Mouse (Mus musculus) CH12.LX (cell line): ENCODE measurements around the gene Pja2.

Experiments used
- CTCF ChIP-seq, 2 experiments: IDR thresholded peaks in 1 of 2; conservative IDR thresholded peaks in 1 of 2; 2 replicates each; pipeline ENCODE4 v1.5.1; 2011 to 2012; ENCODE audit warnings: low read depth in 2 of 2, low read length in 2 of 2, improper control_type of control experiment in 1 of 2, inconsistent platforms in 1 of 2, mild to moderate bottlenecking in 1 of 2, moderate library complexity in 1 of 2
- EP300 ChIP-seq: IDR thresholded peaks from 2 replicates; pipeline ENCODE4 v1.6.1; 2011; ENCODE audit warnings: low read length, improper control_type of control experiment
- HCFC1 ChIP-seq: IDR thresholded peaks from 2 replicates; pipeline ENCODE4 v1.6.1; 2012; ENCODE audit warnings: low read depth, mild to moderate bottlenecking, inconsistent platforms, low read length, improper control_type of control experiment
- MYC ChIP-seq: IDR thresholded peaks from 2 replicates; pipeline ENCODE4 v1.6.1; 2011; ENCODE audit warnings: low read depth, mild to moderate bottlenecking, improper control_type of control experiment, low read length

DNA sequence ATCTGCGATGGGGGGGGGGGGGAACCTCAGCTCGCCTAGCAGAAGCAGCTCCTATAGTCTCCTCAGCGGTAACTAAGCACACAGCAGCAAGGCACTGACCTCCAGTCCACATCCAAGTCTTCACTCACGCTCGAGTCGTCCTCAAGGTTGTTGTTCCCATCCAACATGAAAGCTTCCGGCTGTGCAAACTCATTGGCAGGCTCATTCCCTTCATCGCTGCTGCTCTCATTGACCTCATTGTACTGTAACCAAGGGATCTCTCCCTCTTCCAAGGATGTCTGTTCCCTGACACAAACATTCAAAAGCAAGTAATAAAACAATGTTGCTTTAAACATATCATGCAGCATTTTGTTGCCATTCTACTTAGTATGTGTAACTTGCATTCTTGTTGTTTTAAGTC is 39.0 kb downstream of the Pja2 start:
- TF ChIP-seq CTCF (conservative IDR thresholded peaks at IDR 0.05 in 1 of 2, IDR thresholded peaks at IDR 0.05 in 1 of 2; ENCODE audit: low read depth in 2 of 2, low read length in 2 of 2): no peak
- no peak for TF ChIP-seq EP300
- TF ChIP-seq HCFC1: no peak
- no peak for TF ChIP-seq MYC
